Mouse (Mus musculus): ENCODE results near the gene Dusp14. TPM values are rescaled to one million over a fixed set of nuclear protein-coding genes. Genes with fewer than 3 reads are reported as not detected.

Gene Dusp14
- 16.0 and 16.8 TPM in 2 replicates for polyA plus RNA-seq (2015; fragmentation: Nextera tagmentation; extraction: Ambion mirVana)

DNA sequence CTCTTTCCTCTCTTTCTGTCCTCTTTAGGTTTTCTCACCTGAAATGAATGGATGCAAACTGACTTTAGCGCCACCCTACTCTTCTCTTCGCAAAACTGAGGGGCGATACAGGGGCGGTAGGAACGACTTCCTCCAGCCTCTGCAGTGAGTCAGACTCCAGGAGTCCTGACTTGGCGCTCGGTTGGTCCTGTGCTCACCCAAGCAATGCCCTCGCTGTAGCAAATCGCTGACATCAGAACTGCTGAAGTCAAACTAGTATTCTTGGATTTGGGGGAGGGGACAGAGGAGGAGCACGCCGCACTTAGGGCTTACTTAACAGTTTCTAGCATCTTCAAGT is at the start of gene Dusp14:
Gene Dusp14, minus strand, starts transcription at position 228 of the 337 bp plus-strand sequence.
- peaks cover 41% of the 10 kb centered on the region for H3K27me3 ChIP-seq
- peak within 1 kb of the TSS; percentile 79 for H3K4me2 ChIP-seq (replicated peaks)
- H3K4me1 ChIP-seq = peaks cover 36% of the 10 kb centered on the region
- peak within 1 kb of the TSS; percentile 28; the same call in 1 of the 2 replicates for H3K27ac ChIP-seq
- ATAC-seq (ENCODE audit: low FRiP score, low read depth) = no peak
- no peaks in the 10 kb centered on the region for H3K36me3 ChIP-seq
- 9% methylated on average over 11 of the region's 11 CpGs for WGBS
- H3K9me3 ChIP-seq = no peaks in the 10 kb centered on the region
- H3K9ac ChIP-seq = peak within 1 kb of the TSS; percentile 78
- peak within 1 kb of the TSS; percentile 68 for H3K4me3 ChIP-seq

DNA sequence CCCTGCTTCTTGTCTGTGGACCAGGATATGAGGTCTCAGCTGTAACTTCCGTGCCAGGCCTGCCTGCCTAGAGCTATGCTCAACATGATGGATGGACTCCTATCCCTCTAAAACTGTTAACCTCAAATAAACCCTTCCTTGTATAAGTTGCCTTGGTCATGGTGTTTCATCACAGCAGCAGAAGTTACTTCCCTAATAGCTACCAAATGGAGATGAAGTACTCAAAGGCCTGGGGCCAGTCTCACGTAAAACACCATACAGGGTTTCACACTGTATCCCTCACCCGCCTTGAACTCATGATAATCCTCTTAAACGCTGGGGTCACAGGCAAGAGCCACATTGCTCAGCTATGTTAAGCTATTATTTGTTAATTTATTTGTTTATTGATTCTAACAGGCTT is 48.4 kb upstream of the Dusp14 start:
- no peak overlapping the region for H3K9ac ChIP-seq
- no peak for ATAC-seq (ENCODE audit: low FRiP score, low read depth)
- 77% methylated on average over 4 of the region's 4 CpGs for WGBS

DNA sequence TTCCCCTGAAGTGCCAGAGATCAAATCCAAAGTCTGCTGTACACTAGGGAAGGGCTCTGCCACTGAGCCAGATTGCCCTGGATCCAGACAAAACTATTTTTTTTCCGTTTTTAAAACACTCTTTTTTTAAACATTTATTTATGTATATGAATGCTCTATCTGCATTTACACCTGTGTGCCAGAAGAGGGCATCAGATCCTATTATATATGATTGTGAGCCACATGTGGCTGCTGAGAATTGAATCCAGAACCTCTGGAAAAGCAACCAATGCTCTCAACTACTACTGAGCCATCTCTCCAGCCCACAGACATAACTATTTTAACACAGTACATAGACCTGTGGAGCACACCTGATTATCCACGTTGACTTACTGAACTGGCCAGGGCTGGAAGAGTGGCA is 47.2 kb upstream of the Dusp14 start:
- 72% methylated on average over 2 of the region's 2 CpGs for WGBS
- Histone ChIP-seq H3K27me3 (no peaks in the 10 kb centered on the region), H3K4me2 (replicated peaks) (no peak overlapping the region), H3K9me3 (no peaks in the 10 kb centered on the region), H3K9ac (no peak overlapping the region), H3K27ac (no peak overlapping the region), H3K4me3 (no peak overlapping the region), H3K4me1 (no peaks in the 10 kb centered on the region), H3K36me3 (peaks cover 83% of the 10 kb centered on the region)
- ATAC-seq (ENCODE audit: low FRiP score, low read depth) = no peak

More for the DNA sequence above, 48.4 kb upstream of the Dusp14 start:
- Histone ChIP-seq H3K4me3 (no peak overlapping the region), H3K4me2 (replicated peaks) (no peak overlapping the region), H3K9me3 (no peaks in the 10 kb centered on the region), H3K4me1 (no peaks in the 10 kb centered on the region), H3K36me3 (peaks cover 90% of the 10 kb centered on the region), H3K27ac (no peak overlapping the region), H3K27me3 (no peaks in the 10 kb centered on the region)

DNA sequence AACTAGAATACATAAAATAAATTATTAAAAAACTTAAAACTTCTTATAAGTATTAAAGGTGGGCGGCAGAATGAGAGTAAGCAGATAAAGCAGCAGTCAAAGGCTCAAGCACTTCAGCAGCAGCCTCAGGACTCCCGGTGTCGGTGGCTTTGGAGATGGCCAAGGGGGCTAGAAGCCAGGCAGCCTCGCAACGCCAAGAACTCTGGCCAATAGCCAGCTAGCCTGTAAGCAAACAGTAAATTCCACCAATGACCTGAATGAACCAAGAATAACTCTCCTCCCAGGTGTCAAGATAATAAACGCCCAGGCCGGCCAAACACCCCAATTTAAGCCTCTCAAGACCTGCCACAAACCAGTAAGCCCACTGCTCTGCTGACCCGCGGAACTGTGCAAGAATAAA is 46.6 kb upstream of the Dusp14 start:
- H3K4me3 ChIP-seq = no peak overlapping the region
- peaks cover 83% of the 10 kb centered on the region for H3K36me3 ChIP-seq
- no peaks in the 10 kb centered on the region for H3K9me3 ChIP-seq
- 83% methylated on average over 9 of the region's 9 CpGs for WGBS
- no peak overlapping the region for H3K27ac ChIP-seq
- H3K4me2 ChIP-seq (replicated peaks) = no peak overlapping the region
- no peaks in the 10 kb centered on the region for H3K27me3 ChIP-seq
- H3K9ac ChIP-seq = no peak overlapping the region
- ATAC-seq (ENCODE audit: low FRiP score, low read depth) = no peak
- H3K4me1 ChIP-seq = no peaks in the 10 kb centered on the region

DNA sequence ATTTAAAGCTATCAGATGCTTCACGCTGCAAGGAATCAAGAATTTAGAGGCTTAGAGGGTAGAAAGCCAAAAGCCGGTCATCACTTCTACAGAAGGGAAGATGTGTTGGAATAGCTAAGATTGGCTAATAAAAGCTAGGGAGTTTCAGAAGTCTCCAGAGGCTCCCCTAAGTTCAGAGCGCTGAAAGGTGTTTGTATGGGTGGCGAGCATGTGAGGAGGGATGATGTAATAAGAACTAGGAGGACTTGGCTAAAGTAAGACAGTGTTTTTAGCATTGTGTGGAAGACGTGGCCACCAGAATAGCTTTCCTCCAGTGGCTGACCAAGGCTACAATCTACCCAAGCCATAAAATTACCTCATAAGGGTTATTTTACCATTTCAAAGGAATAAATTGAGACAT is 44.6 kb upstream of the Dusp14 start:
- no peak overlapping the region for H3K4me2 ChIP-seq (replicated peaks)
- H3K4me1 ChIP-seq = no peaks in the 10 kb centered on the region
- no peaks in the 10 kb centered on the region for H3K9me3 ChIP-seq
- peaks cover 81% of the 10 kb centered on the region for H3K36me3 ChIP-seq
- ATAC-seq (ENCODE audit: low FRiP score, low read depth) = no peak
- no peak overlapping the region for H3K9ac ChIP-seq
- no peak overlapping the region for H3K27ac ChIP-seq
- H3K27me3 ChIP-seq = no peaks in the 10 kb centered on the region
- no peak overlapping the region for H3K4me3 ChIP-seq
- 91% methylated on average over 5 of the region's 5 CpGs for WGBS

DNA sequence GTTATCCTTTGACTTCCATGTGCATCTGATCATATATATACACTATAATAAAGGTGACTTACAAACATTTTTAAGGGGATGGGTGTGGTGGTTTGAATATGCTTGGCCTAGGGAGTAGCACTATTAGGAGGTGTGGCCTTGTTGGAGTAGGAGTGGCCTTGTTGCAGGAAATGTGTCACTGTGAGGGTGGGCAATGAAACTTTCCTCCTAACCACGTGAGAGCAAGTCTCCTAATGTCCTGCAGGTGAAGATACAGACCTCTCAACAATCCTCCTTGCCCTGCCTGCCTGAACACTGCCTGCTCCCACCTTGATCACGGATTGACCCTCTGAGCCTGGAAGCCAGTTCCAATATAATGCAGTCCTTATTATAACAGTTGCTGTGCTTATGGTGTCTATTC is 38.1 kb upstream of the Dusp14 start:
- WGBS = 64% methylated on average over 2 of the region's 2 CpGs
- no peak overlapping the region for H3K27ac ChIP-seq

DNA sequence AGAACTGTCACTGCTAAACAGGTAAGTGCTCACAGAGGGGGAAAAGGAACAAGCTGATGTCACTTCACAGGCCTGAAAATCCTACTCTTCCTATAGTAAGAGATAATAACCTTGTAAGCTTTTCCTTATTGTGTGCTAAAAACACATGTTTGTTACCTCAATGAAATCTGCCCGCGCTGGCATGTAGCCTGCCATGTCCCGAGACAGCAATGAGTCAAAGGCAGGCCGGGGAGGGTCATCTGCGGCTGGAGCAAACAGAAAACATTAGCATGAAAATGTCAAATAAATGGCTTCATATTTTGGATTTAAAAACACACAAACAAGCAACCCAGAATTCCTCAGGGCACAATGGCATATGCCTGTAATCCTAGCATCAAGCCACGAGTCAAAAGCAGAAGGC is 35.0 kb upstream of the Dusp14 start:
- no peak overlapping the region for H3K9ac ChIP-seq
- H3K4me2 ChIP-seq (replicated peaks) = no peak overlapping the region
- H3K27ac ChIP-seq = no peak overlapping the region
- H3K9me3 ChIP-seq = no peaks in the 10 kb centered on the region
- H3K4me3 ChIP-seq = no peak overlapping the region
- peaks cover 7% of the 10 kb centered on the region; the same call in 1 of the 2 replicates for H3K4me1 ChIP-seq
- ATAC-seq (ENCODE audit: low FRiP score, low read depth) = no peak
- H3K27me3 ChIP-seq = no peaks in the 10 kb centered on the region
- 92% methylated on average over 6 of the region's 6 CpGs for whole genome bisulfite sequencing
- H3K36me3 ChIP-seq = peaks cover 94% of the 10 kb centered on the region

More for the DNA sequence above, 38.1 kb upstream of the Dusp14 start:
- no peak for ATAC-seq (ENCODE audit: low FRiP score, low read depth)
- no peaks in the 10 kb centered on the region for H3K9me3 ChIP-seq
- peaks cover 92% of the 10 kb centered on the region for H3K36me3 ChIP-seq
- H3K4me3 ChIP-seq = no peak overlapping the region
- H3K4me2 ChIP-seq (replicated peaks) = no peak overlapping the region
- H3K9ac ChIP-seq = no peak overlapping the region
- H3K4me1 ChIP-seq = no peaks in the 10 kb centered on the region
- H3K27me3 ChIP-seq = no peaks in the 10 kb centered on the region

DNA sequence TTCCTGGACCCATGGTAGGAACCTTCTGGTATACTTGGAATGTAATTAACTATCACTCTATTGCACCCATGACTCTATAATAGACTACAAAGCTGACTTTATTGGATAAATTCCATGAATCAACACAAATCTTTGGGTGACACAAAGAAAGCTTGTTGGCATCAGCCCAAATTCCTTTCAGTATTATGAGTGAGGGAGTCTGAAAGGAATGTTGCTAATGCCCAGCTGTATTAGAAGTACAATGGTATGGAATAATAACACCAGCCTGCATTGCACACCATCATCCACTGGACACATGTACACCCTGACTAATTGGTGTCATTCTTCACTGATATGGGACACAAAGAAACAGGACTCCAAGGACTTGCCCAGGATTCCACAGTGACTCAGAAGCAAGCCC is 32.1 kb upstream of the Dusp14 start:
- H3K27me3 ChIP-seq = no peaks in the 10 kb centered on the region
- no peak overlapping the region for H3K4me3 ChIP-seq
- H3K9ac ChIP-seq = no peak overlapping the region
- H3K9me3 ChIP-seq = no peaks in the 10 kb centered on the region
- no peak for ATAC-seq (ENCODE audit: low FRiP score, low read depth)
- H3K4me2 ChIP-seq (replicated peaks) = no peak overlapping the region
- no peak overlapping the region for H3K27ac ChIP-seq
- peaks cover 87% of the 10 kb centered on the region for H3K36me3 ChIP-seq
- H3K4me1 ChIP-seq = peaks cover 7% of the 10 kb centered on the region; the same call in 1 of the 2 replicates

DNA sequence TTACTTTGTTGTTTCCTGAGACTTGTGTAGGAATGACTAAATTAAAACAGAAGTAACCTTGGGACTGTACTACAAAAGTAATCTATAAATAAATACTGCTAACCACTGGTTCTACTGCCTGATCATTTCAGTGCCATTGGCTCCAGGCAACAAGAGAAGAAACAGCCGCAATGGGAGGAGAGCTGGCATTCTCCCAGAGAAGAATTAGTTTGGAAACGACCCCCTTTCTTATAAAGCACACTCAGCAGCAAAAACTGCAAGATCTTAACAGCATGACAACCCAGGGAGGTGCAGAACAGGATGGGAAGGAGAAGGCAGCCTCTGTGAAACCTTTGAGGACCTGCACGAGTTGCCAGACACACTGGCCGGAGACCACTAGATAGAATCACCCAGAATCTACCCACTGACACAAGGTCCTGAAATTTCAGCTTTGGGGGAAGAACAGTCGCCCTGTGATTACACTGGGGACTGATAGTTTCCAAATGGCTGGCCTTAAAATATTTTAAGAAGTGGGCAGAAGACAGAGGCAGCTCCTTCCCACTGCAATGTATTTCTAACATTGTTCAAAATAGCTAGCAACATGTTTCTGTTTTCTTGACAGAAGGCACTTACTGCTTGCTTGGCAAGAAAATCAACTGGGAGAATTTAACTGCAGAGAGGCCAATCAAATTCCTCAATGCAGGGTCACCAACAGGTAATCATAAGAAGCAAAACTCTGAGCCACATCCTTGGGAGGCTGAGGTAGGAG is 28.4 kb upstream of the Dusp14 start:
- 72% methylated on average over 5 of the region's 5 CpGs for WGBS

DNA sequence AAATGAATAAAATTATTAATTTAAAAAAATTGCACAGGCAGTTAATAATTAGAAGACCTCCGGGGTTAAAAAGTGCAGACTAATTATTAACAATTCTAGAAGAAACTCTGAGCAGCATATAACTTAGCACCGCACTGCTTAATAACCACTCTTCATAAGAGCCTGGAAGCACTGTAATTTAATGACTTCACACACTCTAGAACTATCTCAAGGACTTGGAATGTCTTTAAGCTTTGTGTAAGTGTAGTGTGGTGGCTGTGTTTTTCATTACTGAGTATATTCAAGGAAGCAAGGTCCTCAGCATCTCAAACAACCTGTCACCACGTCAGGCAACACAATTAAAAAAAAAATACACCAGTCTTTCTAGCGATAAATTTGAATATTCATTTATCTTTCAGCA is 26.0 kb upstream of the Dusp14 start:
- H3K4me2 ChIP-seq (replicated peaks) = no peak overlapping the region
- no peaks in the 10 kb centered on the region for H3K4me1 ChIP-seq
- no peaks in the 10 kb centered on the region for H3K27me3 ChIP-seq
- no peaks in the 10 kb centered on the region for H3K9me3 ChIP-seq
- H3K36me3 ChIP-seq = peaks cover 71% of the 10 kb centered on the region
- H3K4me3 ChIP-seq = no peak overlapping the region
- WGBS = 86% methylated on average over 4 of the region's 4 CpGs
- no peak overlapping the region for H3K9ac ChIP-seq
- no peak overlapping the region for H3K27ac ChIP-seq
- ATAC-seq (ENCODE audit: low FRiP score, low read depth) = no peak

More for the DNA sequence above, 28.4 kb upstream of the Dusp14 start:
- H3K27me3 ChIP-seq = no peaks in the 10 kb centered on the region
- H3K27ac ChIP-seq = no peak overlapping the region
- H3K36me3 ChIP-seq = peaks cover 74% of the 10 kb centered on the region
- H3K4me3 ChIP-seq = no peak overlapping the region
- no peak for ATAC-seq (ENCODE audit: low FRiP score, low read depth)
- H3K9me3 ChIP-seq = no peaks in the 10 kb centered on the region
- no peak overlapping the region for H3K4me2 ChIP-seq (replicated peaks)
- peaks cover 7% of the 10 kb centered on the region; the same call in 1 of the 2 replicates for H3K4me1 ChIP-seq
- H3K9ac ChIP-seq = no peak overlapping the region

DNA sequence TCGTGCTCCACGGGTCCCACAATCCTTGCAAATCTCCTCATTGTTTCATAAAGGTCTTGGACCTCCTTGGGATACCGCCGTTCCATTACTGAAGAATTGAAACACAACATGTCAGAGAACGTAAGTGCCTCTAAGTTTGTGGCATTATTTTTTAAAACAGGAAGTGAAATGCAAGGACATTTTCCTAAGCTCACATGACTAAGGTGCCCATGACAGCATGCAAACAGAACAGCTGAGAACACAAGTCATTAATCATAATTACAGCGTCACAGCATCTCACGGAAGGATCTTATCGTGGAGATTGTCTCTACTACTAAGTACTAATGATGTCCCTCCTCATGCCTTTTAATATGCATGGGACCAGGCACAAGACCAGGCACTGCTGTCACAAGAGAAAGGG is 21.5 kb upstream of the Dusp14 start:
- peaks cover 65% of the 10 kb centered on the region for H3K36me3 ChIP-seq
- H3K27me3 ChIP-seq = no peaks in the 10 kb centered on the region
- H3K4me1 ChIP-seq = no peaks in the 10 kb centered on the region
- H3K9ac ChIP-seq = no peak overlapping the region
- H3K4me2 ChIP-seq (replicated peaks) = no peak overlapping the region
- H3K4me3 ChIP-seq = no peak overlapping the region
- 93% methylated on average over 8 of the region's 8 CpGs for WGBS
- ATAC-seq (ENCODE audit: low FRiP score, low read depth) = no peak
- H3K27ac ChIP-seq = no peak overlapping the region
- H3K9me3 ChIP-seq = no peaks in the 10 kb centered on the region

DNA sequence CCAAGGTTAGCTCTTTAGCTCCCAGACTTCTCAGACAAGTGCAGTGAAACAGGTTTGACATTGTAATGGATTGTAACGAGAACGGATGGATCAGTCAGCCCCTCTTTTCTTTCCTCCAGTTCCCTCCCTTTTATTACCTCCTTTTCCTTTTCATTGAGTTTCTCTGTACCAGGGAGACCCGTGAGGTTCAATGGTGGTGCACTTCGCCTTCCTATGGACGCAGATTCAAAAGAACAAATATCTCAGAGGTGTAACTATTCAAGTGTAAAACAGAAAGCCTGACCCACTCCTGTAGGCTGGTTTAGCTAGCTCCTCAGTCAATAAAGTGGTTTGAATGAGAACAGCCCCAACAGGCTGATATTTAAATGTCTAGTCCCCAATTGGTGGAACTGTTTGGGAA is 12.8 kb upstream of the Dusp14 start:
- Histone ChIP-seq H3K27me3 (no peaks in the 10 kb centered on the region), H3K9ac (no peak overlapping the region), H3K36me3 (peaks cover 70% of the 10 kb centered on the region), H3K4me1 (peaks cover 9% of the 10 kb centered on the region; the same call in 1 of the 2 replicates), H3K9me3 (no peaks in the 10 kb centered on the region), H3K4me3 (no peak overlapping the region), H3K27ac (no peak overlapping the region), H3K4me2 (replicated peaks) (no peak overlapping the region)
- ATAC-seq (ENCODE audit: low FRiP score, low read depth) = no peak
- 91% methylated on average over 5 of the region's 5 CpGs for WGBS

DNA sequence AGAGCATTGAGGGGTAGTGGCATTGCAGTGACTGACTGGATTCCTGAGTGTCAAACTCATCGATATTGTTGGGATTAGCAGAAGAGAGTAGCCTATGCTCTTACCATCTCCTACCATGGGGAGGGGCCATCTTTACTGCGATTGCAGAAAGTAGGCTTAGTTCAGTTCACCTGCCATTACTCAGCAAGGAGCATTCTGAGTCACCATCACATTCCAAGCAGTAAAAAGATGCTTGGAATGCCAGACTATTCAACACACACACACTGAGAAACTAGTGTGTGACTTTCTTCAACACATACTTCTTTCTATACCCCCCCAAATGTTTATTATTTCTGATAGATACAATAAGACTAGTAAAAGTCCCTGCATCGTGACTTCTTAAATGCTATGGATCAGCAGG is 11.3 kb upstream of the Dusp14 start:
- no peaks in the 10 kb centered on the region for H3K9me3 ChIP-seq

More for the DNA sequence above, 11.3 kb upstream of the Dusp14 start:
- ATAC-seq (ENCODE audit: low FRiP score, low read depth) = no peak
- Histone ChIP-seq H3K27me3 (no peaks in the 10 kb centered on the region), H3K27ac (no peak overlapping the region), H3K9ac (no peak overlapping the region), H3K4me2 (replicated peaks) (no peak overlapping the region), H3K4me1 (peaks cover 9% of the 10 kb centered on the region; the same call in 1 of the 2 replicates), H3K4me3 (no peak overlapping the region), H3K36me3 (peaks cover 65% of the 10 kb centered on the region)
- WGBS = 93% methylated on average over 3 of the region's 3 CpGs

Data from limb, embryonic 13.5 days (tissue).